In genomic region chr2:178494066-178494465, GRCm38 (mm10) we compare ENCODE assay signal across 12 mouse cellular contexts.
DNase-seq lines count a peak whose midpoint lies in the region; TF ChIP-seq lines count a peak whose summit lies in the region.
"Had no signal": no experiment of that assay in that cellular context is flagged by ENCODE, and none has a peak within 500 bp of the region (broad histone marks: within the 10 kb centered on the region; RNA-seq: fewer than 3 reads in every experiment).

No protein-coding gene starts in this region.

- DNase-seq in adipocyte (ENCODE audit: low spot score), result peak; percentile 82
- DNase-seq in adrenal gland, postnatal 10 days, result peak; percentile 67
- DNase-seq in heart, adult 18-20 months, result peak; percentile 80 to 91
- DNase-seq in kidney, adult 2 months, result peak; percentile 77
- DNase-seq in right cerebral cortex, postnatal 4 days, result no peak
- DNase-seq in left cerebral cortex, adult 11 months (ENCODE audit: low spot score), result no peak
- no peak for DNase-seq in lung, postnatal 10 days
- no peak for DNase-seq in ovary, postnatal 10 days (ENCODE audit: low spot score)

- H3K4me1 ChIP-seq in kidney, adult 2 months (ENCODE audit: control insufficient read depth, insufficient read depth, low read length), result peaks cover 8% of the 10 kb centered on the region

- no peak for TF ChIP-seq POLR2A in kidney, adult 2 months (IDR thresholded peaks at IDR 0.05; ENCODE audit: low read depth, low read length)

- H3K27ac ChIP-seq in kidney, adult 2 months (ENCODE audit: insufficient read depth, low read depth, low read length), result no peak overlapping the region
- H3K27ac ChIP-seq: embryonic facial prominence, embryonic 15.5 days; limb, embryonic 12.5 days; midbrain, embryonic 15.5 days had no signal

- no peaks in the 10 kb centered on the region for H3K27me3 ChIP-seq in kidney, adult 2 months (replicated peaks; ENCODE audit: control insufficient read depth, insufficient read depth, low read length)
- H3K27me3 ChIP-seq: limb, embryonic 12.5 days; midbrain, embryonic 15.5 days had no signal

- no peaks in the 10 kb centered on the region for H3K36me3 ChIP-seq in kidney, adult 2 months (ENCODE audit: control insufficient read depth, insufficient read depth, low read length)
- H3K36me3 ChIP-seq: embryonic facial prominence, embryonic 15.5 days; G1E; limb, embryonic 12.5 days; midbrain, embryonic 15.5 days had no signal

- no peak overlapping the region for H3K4me3 ChIP-seq in kidney, adult 2 months (ENCODE audit: insufficient read depth, low read depth, low read length)
- H3K4me3 ChIP-seq: embryonic facial prominence, embryonic 15.5 days; limb, embryonic 12.5 days; midbrain, embryonic 15.5 days had no signal

- 39% methylated on average over 11 of the region's 11 CpGs for WGBS in kidney, adult 2 months

- no peak for TF ChIP-seq CTCF in kidney, adult 2 months (conservative IDR thresholded peaks at IDR 0.05; ENCODE audit: insufficient read depth, insufficient read length, low read depth, low read length)

Comparison
In these comparisons a context has a peak if more than half of its experiments do, and no peak if none do; other contexts are left out.
1. DNase-seq: peak in adipocyte (single experiment), adrenal gland, postnatal 10 days (single experiment), heart, adult 18-20 months (2 of 2) and kidney, adult 2 months (single experiment); none in right cerebral cortex, postnatal 4 days (single experiment), left cerebral cortex, adult 11 months (single experiment), lung, postnatal 10 days (single experiment) and ovary, postnatal 10 days (single experiment).